Mouse (Mus musculus): ENCODE measurements around the gene Tdgf1.

Tdgf1 gene

DNA sequence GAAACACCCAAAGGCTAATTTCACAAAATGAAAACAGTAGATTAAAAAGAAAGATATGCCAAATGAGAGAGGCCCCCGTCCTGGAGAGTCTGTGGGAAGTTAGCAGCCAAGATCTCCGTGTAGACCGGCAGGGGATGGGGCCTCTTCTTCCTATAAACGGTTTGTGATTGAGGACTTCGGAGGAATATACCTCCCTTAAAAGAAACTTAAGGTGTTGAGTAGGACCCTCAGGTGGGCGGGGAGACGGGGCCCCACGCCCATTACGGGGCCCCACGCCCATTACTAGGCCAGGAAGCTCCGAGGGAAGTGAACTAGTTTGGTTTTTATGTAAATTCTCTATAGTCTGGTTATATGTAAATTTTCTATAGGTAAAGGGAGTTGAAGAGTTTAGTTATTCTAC lies at the start of gene Tdgf1:
Gene Tdgf1, minus strand, starts transcription at position 233 of the 400 bp plus-strand sequence.
- no peak for DNase-seq

DNA sequence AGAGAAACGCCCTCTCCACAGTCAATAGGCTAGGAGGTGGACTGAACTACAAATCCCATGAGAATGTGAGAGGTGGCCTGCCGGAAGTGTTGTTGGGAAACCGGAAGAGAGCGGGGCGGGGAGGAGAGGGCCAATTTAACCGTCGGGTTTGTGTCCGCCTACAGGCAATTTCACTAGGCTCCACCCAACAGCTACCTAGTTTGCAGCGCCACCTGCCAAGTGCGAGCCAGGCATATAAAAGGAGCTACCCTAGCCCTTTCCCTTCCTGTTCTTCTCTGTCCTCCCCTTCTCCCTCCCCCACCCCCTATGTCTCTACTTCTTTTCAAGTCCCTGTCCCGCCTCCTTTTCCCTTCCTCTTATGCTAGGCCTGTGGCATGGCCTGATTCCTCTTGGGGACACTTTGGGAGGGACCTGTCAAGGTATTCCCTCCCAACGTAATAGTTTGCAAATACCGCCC lies 48.8 kb upstream of the Tdgf1 start:
- DNase-seq = peak; percentile 90

DNA sequence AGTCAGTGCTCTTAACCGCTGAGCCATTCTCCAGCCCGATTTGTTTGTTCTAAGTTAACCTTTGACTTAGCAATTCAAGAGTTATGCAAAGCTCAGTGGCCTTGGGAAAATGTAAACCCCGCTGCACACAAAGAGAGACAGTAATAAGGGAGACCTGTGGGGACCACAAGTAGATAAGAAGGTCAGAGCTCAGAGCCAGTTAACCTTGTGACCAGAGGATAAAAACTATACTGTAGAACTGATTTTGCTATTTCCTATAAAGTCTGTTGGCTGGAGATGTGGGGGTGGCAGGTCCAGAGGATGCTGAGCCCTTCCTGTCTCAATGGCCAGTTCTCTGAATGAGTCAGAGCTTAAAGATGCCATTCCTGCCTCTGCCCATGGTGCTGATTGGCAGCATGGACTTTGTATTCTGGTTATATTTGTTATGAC lies 47.3 kb upstream of the Tdgf1 start:
- DNase-seq = peak; percentile 40

DNA sequence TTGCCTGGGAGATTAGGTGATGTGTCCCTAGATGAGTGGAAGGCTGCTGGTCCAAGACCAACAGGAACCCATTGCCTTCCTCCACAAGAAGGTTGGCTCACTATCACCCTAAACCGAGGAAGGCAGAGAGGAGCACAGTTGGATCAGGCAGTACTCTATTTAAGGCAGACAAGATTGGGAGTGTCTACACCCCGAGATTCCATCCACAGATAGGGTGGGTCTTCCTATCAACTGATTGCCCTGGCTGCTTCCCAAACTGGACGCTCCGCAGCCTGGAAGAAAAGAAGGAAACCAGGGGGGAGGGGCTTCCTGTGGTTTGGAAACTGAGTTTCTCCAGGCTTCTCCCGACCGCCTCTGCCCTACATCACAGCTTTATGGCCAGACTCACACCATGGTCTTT lies 44.2 kb upstream of the Tdgf1 start, which contains the start of gene Rtp3:
Gene Rtp3, minus strand, starts transcription at position 380 of the 400 bp plus-strand sequence.
- DNase-seq = peak; percentile 68

DNA sequence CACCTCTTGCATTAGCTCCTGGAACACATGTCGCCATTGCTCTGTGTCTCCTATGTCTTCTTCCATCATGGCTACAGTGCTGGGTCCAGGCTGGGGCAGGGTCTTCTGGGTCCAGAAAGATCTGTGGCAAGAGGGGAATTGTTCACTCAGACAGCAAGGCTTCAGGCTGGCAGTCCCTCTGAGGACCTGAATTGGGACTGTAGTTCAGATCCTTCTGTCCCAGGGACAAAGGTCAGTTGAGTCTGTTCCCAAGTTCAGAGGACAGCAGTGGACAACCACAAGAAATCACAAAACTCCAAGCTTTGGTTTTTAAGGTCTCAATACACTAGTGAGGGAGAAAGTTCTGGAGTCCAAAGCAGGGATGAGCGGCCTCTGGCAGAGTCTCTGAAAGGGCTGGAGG lies 43.6 kb upstream of the Tdgf1 start:
- peak; percentile 60 for DNase-seq

DNA sequence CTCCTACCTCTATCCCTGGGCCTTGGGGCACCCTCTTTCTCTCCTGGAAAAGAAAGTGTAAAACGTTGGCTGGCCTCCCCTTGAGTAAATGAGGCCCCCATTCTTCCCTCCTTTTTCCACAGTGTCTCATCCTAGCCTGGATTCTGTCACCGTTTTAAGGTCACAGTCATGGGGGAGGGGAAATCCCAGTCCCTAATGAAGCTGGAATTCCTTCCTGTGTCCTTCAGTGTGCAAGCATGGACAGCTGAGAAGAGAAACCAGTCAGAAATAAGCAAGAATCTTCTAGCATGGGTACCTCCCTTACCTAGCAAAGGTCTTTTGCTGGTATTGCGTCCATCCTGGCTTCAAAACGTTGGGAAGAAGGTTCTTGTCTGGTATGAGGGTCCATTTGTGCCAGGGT lies 43.2 kb upstream of the Tdgf1 start:
- DNase-seq = no peak

DNA sequence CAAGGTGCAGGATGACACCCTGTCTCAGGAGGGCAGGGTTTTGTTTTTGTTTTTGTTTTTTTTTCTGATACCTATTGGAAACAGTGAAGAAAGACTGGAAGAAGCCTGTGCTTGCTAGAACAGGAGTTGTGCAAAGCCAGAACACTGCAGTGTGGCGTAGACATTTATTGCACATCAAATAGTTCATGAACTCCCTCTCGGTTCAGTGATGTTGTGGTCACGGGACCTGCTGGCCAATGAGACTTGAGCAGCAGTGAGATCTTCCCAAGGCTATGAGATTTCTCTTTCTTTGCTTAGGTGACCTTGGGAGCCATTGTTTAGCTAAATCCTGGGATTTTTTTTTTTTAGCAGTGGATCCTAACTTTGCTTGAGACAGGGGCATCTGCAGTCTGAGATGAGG lies 42.1 kb upstream of the Tdgf1 start:
- no peak for DNase-seq

DNA sequence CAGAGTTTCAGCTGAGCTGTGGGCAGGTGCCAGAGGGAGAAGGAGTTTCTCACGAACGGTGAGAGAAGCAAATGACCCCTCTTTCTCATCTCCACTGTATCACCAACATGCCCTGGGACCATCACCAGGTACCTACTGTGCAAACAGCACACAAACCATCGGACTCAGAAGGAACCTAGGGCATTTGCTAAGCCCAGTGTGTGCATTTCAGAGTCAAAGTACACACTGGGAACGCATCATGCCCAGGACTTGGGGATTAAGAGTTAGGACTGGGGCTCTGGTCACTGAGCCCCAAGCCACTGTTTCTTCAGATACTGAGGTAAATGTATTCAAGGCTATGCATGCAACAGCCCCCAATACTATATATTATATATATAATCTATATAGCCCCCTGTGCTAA lies 41.4 kb upstream of the Tdgf1 start:
- no peak for DNase-seq

DNA sequence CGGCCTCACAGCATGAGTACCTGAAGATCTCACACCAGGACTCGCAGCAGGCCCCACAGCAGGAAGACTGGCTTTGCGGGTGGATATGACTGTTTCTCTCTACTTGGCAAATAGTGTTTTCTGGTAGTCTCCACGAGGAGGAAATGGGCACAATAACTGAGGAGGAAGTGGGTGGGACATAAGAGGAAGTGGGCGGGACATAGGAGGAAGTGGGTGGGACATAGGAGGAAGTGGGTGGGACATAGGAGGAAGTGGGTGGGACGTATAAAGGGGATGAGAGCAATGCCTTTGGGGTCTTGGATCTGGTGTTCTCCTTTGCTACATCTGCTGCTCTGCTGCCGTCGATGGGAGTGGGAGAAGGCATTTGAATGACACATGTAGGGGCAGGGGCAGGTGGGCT lies 40.0 kb upstream of the Tdgf1 start:
- no peak for DNase-seq

DNA sequence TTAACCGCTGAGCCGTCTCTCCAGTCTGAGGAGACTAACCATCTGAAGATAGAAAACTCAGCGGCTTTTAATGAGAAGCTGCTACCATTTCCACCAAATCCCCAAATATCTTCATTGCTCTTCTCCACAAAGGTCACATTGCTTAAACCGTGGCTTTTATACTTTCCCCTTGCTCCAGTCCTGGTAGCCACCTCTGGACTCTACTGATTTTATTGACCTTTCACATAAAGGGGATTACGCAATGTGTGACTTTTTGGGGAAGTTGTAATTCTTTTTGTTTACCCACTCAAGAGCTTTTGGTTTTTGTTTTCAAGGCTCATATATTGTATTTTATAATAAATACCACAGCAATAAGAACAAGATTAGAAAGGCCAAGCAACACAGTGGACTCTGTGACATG lies 39.6 kb upstream of the Tdgf1 start:
- DNase-seq = no peak

DNA sequence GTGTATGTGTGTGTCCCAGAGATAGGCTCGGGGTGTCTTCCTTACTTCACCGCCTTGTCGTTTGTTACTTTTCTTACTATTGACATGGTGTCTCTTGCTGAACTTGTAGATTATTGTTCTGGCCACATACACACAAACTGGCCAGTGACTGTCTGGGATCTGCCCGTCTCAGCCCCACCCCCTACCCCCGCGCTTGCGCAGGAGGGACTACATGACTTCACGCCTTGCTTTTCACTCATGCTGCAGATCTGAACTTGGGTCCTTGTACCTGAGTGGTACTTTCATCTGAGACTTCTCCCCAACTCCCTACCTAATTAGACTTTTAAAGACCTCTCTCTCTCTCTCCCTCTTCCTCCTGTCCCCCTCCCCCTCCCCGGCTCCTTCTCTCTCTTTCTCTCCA lies 38.1 kb upstream of the Tdgf1 start:
- DNase-seq = no peak

DNA sequence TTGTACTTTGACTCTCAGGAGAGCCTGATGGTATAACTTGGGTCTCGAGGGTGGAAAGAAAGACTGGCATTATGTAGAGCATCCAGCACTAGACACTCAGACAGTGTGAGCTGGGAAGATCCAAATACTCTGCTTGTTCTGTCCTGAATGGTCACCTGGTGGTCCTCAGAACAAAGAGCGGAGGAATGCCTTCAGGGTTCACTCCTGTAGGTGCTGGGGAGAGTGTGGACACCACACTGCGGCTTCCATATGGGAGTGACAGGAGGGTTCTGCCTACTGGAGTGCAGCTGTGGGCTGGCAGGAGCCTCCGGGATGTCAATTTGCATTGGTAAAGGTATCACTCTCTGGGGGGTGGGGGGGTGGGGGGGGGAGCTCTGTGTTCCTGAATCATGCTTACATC lies 36.4 kb upstream of the Tdgf1 start:
- DNase-seq = no peak

DNA sequence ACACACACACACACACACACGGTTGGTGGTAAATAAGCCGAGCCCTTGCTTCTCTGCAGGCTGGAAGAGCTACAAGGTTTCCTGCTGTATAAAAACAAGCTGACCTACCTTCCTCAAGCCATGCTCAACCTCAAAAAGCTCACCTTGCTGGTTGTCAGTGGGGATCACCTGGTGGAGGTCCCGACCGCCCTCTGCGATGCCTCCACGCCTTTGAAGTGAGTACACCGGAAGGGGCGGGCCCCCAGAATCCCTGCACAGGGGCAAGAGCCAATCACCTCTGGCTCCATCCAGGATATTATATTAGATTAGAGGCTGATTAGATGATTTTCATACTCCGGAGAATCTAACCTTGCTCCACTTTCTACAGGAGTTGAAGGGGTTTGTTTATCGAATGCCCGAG lies 33.5 kb upstream of the Tdgf1 start:
- DNase-seq = no peak

DNA sequence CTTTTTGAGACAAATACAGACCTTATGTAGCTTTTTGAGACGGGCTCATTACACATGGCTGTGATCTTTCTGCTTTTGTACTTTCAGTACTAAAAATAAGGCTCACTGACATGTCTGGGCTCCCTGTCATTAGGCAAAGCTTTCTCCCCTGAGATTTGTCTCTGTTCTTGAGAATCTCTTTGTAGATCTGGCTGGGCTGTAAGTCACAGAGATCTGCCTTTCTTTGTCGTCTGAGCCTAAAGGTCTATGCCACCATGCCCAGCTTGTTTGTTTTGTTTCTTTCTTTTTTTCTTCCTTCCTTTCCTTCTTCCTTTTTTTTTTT lies 19.9 kb upstream of the Tdgf1 start:
- DNase-seq = no peak

DNA sequence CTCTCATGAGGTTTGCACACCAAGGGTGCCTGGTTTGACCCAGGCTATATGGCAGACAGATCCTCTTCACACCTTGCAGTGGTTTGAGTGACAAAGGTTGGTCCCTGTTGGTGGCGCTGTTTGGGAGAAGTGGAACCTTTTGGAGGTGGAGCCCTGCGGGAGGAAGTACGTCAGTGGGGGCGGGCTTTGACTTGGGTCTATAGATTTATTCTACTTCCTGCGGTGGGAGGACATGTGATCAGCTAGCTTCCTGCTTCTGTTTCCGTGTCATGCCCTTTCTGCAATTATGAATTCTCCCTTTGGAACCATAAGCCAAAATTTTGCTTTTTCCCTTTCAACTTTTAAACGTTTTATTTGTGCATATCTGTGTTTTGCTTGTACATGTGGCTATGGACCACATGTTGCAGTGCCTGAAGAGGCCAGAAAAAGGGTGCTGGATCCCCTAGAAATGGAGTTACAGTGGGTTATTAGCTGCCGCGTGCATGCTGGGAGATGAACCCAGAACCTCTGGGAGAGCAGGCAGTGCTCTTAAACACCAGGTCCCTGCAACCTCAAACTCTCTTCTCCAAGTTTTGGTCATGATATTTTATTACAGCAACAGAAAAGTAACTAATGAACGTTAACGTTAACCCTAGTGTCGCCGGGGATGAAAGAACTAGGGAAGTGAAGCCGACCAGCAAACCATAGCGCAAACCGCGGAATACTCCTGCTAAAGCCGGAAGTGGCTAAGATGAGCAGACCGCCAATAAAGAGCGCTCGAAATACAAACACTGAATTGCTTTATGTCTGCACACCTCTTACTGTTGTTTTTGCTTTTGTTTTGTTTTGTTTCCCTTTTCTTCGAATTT lies 19.3 kb upstream of the Tdgf1 start:
- no peak for DNase-seq

DNA sequence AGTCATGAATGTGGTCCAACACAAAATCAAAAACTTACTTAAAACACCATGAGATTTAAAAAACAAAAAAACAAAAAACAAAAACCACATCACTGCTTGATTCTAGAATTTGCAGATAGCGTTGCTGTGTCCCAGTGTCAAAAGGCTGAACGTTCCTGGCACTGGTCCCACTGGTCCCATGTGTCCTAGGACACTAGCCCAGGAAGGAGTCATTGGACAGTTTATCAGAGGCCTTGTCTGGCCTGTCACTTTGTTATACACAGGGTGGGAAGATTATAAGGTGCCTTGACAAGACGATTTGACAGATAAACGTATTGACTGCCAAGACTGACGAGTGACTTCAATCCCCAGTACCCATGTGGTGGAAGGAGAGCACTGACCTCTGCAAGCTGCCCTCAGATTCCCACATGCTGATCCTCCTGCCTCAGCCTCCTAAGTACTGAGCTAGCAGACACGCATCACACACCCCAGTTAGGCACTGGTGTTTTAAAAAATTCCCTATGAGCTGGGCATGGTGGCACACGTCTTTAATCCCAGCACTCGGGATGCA lies 17.7 kb upstream of the Tdgf1 start:
- DNase-seq = no peak

DNA sequence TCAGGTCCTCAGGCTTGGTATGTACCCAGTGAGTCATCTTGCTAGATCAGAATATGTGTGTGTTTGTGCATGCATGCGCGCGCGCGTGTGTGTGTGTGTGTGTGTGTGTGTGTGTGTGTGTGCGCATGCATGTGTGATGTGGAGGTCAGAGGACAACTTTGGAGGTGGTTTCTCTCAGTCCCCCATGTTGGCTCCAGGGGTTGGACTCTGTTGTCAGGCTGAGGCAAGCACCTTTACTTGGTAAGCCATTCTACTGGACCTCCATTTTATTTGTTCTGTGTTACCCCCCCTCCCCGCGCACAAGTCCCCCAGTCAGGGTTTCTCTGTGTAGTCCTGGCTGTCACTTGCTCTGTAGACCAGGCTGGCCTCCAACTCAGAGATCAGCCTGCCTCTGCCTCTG lies 15.4 kb upstream of the Tdgf1 start:
- DNase-seq = no peak

DNA sequence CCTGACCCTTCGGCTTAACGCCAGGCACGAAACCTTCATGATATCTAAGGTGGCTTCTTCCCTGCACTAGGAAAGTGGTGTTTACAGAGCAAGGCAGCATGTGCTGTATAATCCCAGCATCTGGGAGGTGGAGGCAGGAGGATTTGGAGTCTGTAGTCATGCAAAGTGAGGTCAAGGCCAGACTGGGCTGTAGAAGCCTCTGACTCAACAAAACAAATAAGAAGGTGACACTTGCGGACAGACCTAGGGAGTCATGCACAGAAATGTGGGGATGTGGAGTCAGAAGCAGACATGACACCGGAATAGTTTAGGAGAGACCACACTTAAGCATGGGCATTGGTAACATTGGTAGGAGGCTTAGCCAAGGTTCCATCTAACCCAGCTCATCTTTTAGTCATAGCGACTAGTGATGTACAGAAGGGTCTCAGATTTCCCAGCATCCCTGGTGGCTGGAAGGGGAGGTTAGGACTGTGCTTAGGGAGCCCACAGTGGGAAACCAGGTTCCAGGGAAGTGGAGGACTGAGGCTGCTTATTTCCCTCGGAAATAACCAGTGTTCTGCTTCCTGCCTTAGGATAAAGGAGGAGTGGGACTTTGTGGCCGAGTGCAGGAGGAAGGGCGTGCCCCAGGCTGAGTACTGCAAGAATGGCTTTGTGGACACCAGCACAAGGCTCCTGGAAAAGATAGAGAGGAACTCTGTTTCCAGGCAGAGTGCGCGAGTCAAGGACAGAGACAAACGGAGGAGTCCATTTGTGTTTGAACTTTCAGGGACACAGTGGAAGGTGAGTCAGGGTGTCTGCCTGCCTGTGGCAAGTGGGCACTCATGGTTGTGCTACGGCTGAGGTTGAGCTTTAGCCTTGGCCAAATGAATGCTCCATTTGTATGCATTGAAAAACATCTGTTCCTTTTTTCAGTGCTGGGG lies 14.5 kb upstream of the Tdgf1 start:
- DNase-seq = no peak

DNA sequence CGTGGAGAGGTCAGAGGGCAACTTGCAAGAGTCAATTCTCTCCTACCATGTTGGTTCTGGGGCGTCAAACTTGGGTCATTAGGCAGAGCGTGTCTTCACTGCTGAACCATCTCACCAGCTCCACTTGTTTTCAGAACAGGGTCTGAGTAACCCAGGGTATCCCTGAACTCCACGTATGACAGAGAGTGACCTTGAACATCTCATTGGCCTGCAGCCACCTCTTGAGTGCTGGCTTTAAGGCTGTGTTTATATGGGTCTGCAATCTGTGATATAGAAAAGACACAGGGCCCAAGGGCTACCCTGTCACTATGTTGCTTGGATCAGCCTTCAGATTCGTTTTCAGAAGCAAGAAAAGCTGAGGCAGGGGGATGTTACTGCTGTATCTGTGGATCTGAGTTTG lies 13.7 kb upstream of the Tdgf1 start:
- DNase-seq = no peak

DNA sequence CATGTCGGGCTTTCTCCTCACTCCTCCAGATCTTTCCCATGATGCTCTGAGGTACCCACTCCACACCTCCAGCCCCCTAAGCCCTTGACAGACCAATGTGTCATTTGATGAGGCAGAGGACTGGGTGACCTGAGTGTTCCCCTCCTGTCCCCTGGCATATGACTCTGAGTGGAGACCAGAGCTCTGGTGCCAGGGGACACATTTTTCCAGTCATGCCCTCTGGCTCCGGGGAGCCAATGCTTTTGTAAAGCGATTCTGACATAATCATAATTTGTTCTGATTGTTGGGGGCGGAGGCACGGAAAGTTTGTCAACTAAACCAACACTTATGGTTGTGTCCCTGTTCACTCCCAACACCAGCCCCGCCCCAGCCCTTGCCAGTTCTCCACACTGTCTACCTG lies 10.0 kb upstream of the Tdgf1 start:
- DNase-seq = no peak

DNA sequence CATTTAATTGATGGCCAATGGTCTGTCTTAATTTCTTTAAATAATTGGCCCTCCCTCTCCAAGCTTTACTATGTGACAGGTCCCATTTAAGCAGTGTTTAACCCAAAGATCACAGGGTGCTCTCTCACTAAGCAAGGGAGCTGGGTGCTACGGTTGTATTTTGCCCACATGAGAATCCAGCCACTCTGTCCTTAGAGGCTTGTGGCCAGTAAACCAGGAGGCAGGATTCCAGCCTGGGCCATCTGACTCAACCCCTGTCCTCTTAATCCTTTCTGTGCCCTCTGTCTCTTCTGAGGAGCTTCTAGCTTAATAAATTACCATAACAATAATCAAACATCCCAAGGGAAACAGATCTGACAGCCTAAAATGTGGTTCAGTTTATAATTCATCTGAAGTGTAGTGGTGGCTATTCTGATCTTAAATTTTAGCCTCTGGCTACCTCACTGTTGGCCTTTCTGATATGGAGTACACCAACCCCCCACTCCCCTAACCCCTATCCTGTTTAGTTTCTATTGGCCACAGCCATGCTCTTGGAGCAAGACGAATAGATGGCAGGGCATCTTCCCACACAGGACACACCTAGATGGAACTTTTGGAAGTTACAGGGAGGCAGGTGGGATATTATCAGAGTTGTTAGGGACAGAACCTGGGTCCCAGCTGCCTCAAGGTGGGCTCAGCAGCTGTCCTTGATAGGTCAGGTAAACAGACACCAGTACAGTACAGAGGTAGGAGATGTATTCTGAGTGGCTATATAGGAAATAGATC lies 8.9 kb upstream of the Tdgf1 start:
- peak; percentile 60 for DNase-seq

DNA sequence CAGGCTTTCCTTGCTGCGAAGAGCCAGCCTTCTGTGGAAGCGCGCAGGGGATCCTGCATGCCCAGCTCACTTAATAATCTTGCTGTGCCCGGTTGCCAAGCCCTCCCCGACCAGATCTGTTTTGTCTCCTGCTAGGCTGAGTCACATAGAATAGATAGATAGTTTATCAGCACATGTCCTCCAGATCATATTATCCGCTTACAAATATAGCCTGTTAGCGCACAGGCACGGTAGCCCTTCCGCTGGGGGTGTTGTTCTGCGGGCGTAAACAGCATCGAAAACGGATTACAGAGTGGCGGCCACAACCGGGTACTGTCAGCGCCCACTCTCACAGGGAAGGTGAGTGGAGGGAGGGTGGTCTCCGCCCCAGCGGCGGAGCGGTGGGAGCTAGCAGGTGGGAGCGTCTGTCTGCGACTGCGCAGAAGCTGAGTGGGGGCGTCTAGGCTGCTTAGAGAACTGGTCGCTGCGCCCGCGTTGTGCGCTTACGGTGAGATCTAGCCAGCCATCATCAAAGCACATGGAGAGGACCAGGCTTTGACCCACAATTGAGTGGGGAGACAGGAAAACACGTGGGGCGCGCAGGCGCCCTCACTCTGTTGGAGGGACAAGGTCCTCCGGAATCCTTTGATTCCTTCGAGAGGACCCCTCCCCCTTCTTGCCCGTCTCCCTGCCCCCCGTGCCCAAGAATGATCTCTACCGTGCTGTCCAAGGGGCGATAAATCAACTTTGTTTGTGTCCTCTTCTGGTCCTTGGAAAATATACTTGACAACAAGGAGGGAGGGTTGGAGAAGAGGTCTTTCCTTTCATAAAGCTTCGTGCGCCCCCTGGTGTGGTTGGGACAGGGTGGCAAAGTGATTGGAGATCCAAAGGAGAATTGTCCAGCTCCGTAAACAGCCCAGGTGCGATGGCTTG lies 7.8 kb upstream of the Tdgf1 start:
- peak; percentile 60 for DNase-seq
